Mouse (Mus musculus) embryonic facial prominence, embryonic 14.5 days (tissue): ENCODE measurements around the gene Hic1. TPM values are rescaled to one million over a fixed set of nuclear protein-coding genes. Genes with fewer than 3 reads are reported as not detected.

Experiments used
- ATAC-seq: fragments of 200-750 bp; cut with Nextera tagmentation; 2 replicates; pipeline ENCODE4 v1.8.0; 2017; ENCODE audit warnings: low read depth, moderate number of reproducible peaks, moderate TSS enrichment
- DNase-seq: peaks from one replicate; pipeline ENCODE4 v3.0.0-alpha.2; 2015; ENCODE audit warnings: low spot score
- H3K27ac ChIP-seq: fragments of 300-500 bp; sonication (generic); replicated peaks from 2 replicates; pipeline ENCODE4 v1.5.1; 2014; ENCODE audit warnings: low read depth, mild to moderate bottlenecking, low read length, moderate library complexity
- H3K27me3 ChIP-seq: fragments of 300-500 bp; sonication (generic); replicated peaks from 2 replicates; pipeline ENCODE4 v1.6.1; 2014; ENCODE audit warnings: low read length; ENCODE audit not compliant: control insufficient read depth, insufficient read depth
- H3K36me3 ChIP-seq: fragments of 300-500 bp; sonication (generic); 2 replicates; pipeline ENCODE4 v1.6.1; 2014; ENCODE audit warnings: low read length, mixed read lengths; ENCODE audit not compliant: control insufficient read depth, insufficient read depth
- H3K4me1 ChIP-seq: fragments of 300-500 bp; sonication (generic); 2 replicates; pipeline ENCODE4 v1.6.1; 2014; ENCODE audit warnings: antibody characterized with exemption, low read length; ENCODE audit not compliant: control insufficient read depth, insufficient read depth
- H3K4me2 ChIP-seq: fragments of 300-500 bp; sonication (generic); 2 replicates; pipeline ENCODE4 v1.6.1; 2014; ENCODE audit warnings: low read depth, mild to moderate bottlenecking, low read length, moderate library complexity, mixed read lengths
- H3K4me3 ChIP-seq: fragments of 300-500 bp; sonication (generic); 2 replicates; pipeline ENCODE4 v1.5.1; 2014; ENCODE audit warnings: low read depth, mild to moderate bottlenecking, low read length
- H3K9ac ChIP-seq: fragments of 300-500 bp; sonication (generic); 2 replicates; pipeline ENCODE4 v1.6.1; 2014; ENCODE audit warnings: low read depth, mild to moderate bottlenecking, low read length, moderate library complexity, mixed read lengths
- H3K9me3 ChIP-seq: fragments of 300-500 bp; sonication (generic); 2 replicates; pipeline ENCODE4 v1.6.1; 2016; ENCODE audit warnings: low read length; ENCODE audit not compliant: control insufficient read depth
- WGBS: fragments of 180-500 bp; shearing (Covaris S2); extraction: QIAGEN DNeasy Blood & Tissue Kit; methylation state at CpG from one replicate; pipeline ENCODE4 v1.1.7; 2014; 5-methylcytosine and 5-hydroxymethylcytosine counted together
- polyA plus RNA-seq: library from polyadenylated mRNA; unstranded; fragments of >200 nt; fragmentation: Nextera tagmentation; extraction: Ambion mirVana; gene quantifications from 2 replicates; pipeline ENCODE4 v1.2.1, GENCODE M21; 2014

The Hic1 gene
- polyA plus RNA-seq, 1 experiment from 2014 or later, result 13.1 TPM

DNA sequence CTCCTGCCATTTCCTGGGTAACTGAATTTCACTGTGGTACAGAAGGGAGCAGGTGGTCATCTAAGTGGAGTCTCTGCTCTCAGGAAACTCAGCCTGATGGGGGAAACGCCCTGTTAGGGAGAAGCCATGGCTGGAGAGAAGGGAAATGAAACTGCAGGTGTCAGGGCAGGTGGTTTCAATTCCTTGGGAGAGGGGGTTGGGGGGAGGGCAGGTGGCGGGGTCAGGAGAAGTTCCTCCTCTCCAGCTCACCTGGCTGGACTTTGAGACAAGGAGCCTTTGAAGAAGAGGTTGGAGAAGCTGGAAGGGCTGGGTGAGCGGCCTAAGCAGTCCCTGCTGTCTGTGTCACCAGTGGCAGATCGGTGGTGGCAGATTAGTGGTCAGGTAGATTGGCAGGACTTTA lies 37.0 kb upstream of the Hic1 start:
- ATAC-seq, result no peak
- peaks cover 11% of the 10 kb centered on the region for H3K4me1 ChIP-seq
- H3K36me3 ChIP-seq, result no peaks in the 10 kb centered on the region
- no peak for DNase-seq
- H3K9me3 ChIP-seq, result no peaks in the 10 kb centered on the region
- no peak overlapping the region for H3K27ac ChIP-seq
- H3K4me3 ChIP-seq, result no peak overlapping the region
- WGBS, result 66% methylated on average over 4 of the region's 4 CpGs
- H3K9ac ChIP-seq, result no peak overlapping the region
- H3K27me3 ChIP-seq, result no peaks in the 10 kb centered on the region
- H3K4me2 ChIP-seq, result no peak overlapping the region

DNA sequence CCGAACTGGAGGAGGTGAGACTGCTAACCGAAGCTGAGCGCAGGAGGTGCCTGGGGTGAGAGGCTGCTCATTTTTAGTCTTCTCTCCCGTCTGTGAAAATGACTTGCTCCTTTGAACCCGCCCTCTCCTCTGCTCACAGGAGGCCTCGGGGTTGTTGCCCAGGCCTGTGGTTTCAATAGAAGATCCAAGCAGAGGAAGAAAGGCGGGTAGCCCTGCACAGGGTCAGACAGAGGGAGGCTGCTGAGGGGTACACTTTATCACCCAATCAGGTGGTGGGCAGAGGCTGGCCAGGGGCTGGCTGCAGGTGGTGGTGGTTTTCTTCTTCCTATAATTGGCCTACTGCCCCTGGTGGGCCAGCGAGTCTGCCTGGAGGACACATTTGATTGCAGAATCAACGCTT lies 35.2 kb upstream of the Hic1 start:
- no peak overlapping the region for H3K9ac ChIP-seq
- no peak overlapping the region for H3K4me3 ChIP-seq
- H3K4me2 ChIP-seq, result no peak overlapping the region
- H3K36me3 ChIP-seq, result no peaks in the 10 kb centered on the region
- DNase-seq (no peak), ATAC-seq (no peak)
- WGBS, result 47% methylated on average over 9 of the region's 9 CpGs
- H3K9me3 ChIP-seq, result no peaks in the 10 kb centered on the region
- H3K4me1 ChIP-seq, result peaks cover 6% of the 10 kb centered on the region
- no peaks in the 10 kb centered on the region for H3K27me3 ChIP-seq
- H3K27ac ChIP-seq, result no peak overlapping the region

DNA sequence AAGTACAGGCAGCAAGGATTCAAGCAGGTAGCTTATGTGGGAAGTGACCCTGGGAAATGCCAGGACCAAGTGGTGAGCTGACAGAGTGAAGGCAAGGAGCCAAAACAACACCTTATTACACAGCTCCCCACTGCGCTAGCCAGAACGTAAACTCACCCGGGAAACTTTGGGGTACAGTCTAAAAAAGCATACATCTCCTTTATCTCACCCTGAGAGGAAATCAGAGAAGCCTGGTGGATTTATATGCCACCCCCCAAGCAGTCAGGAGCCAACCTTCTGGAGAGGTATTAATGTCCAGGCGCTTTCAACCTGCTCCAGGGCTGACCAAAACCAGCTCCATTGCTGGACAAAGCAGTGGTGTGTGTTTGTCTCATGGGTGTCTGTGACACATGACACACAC lies 34.6 kb upstream of the Hic1 start:
- H3K27ac ChIP-seq, result no peak overlapping the region
- H3K4me1 ChIP-seq, result peaks cover 6% of the 10 kb centered on the region
- 72% methylated on average over 4 of the region's 4 CpGs for WGBS
- no peak overlapping the region for H3K4me2 ChIP-seq
- H3K27me3 ChIP-seq, result peaks cover 2% of the 10 kb centered on the region; the same call in 1 of the 2 replicates
- no peak overlapping the region for H3K4me3 ChIP-seq
- no peaks in the 10 kb centered on the region for H3K36me3 ChIP-seq
- H3K9me3 ChIP-seq, result no peaks in the 10 kb centered on the region
- no peak overlapping the region for H3K9ac ChIP-seq
- no peak for DNase-seq
- no peak for ATAC-seq

DNA sequence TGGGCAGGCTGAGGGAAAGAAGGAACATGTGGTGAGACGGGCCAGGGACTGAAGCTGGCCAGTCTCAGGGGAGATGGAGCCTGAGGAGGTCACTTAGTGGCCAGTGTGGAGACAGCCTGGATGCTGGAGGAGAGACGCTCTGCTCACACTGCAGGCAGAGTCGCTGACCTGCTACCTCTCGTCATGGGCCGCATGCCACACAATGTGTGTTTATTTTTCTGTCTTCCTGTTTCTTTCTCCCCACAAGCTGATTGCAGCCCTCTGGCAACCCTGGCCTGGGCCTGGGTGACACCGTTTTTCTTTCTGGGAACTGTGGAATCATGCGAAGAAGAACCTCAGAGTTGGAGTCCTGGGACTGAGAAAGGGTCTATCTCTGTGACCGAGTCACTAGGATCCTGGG lies 32.4 kb upstream of the Hic1 start:
- 52% methylated on average over 8 of the region's 8 CpGs for WGBS
- H3K9ac ChIP-seq, result no peak overlapping the region
- no peaks in the 10 kb centered on the region for H3K9me3 ChIP-seq
- DNase-seq, result no peak
- peaks cover 6% of the 10 kb centered on the region for H3K4me1 ChIP-seq
- no peak for ATAC-seq
- no peak overlapping the region for H3K27ac ChIP-seq
- H3K36me3 ChIP-seq, result no peaks in the 10 kb centered on the region
- H3K27me3 ChIP-seq, result peaks cover 16% of the 10 kb centered on the region
- no peak overlapping the region for H3K4me3 ChIP-seq
- H3K4me2 ChIP-seq, result no peak overlapping the region

DNA sequence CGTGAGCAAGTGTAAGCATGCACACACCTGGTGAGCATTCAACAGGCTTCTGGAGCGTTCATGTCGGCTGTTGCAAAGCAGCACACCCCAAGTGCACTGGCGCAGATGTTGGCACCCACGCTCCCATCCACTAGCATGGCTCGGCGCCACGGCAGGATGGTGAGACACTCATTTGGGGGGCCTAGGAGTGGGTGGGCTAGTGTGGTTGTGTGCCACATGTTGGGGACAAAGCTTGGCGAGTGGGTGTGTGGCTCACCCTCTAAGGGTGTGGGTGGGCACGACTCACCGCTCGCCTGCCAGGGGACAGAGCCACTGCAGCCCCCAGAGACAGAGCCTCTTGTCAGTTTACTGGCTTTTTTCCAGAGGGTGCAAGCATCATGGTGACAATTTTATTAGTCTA lies 31.6 kb upstream of the Hic1 start:
- no peak overlapping the region for H3K4me2 ChIP-seq
- WGBS, result 84% methylated on average over 12 of the region's 12 CpGs
- no peaks in the 10 kb centered on the region for H3K9me3 ChIP-seq
- H3K4me3 ChIP-seq, result no peak overlapping the region
- H3K36me3 ChIP-seq, result no peaks in the 10 kb centered on the region
- H3K27me3 ChIP-seq, result peaks cover 24% of the 10 kb centered on the region
- H3K9ac ChIP-seq, result no peak overlapping the region
- DNase-seq (no peak), ATAC-seq (no peak)
- no peak overlapping the region for H3K27ac ChIP-seq
- peaks cover 6% of the 10 kb centered on the region for H3K4me1 ChIP-seq

DNA sequence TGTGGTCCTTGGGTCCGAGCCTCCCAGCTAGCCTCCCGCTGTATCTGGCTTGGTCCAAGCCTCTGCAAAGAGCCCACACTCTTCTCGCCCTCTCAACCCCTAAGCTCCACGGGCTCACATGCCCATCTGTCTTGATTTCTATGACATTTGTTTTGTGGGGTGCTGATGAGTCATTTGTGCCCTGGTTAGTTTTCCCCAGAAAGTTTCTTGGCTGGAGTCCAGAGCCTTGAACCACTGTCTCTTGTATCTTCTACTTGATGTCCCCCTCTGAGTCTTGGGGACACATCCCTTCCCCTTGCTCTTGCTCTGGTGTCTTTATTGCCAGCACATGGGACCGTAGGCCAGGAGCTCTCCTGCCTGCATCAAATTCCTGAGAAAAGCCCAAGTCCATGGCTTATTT lies 30.6 kb upstream of the Hic1 start:
- H3K9me3 ChIP-seq, result no peaks in the 10 kb centered on the region
- no peak overlapping the region for H3K9ac ChIP-seq
- no peaks in the 10 kb centered on the region for H3K36me3 ChIP-seq
- H3K27ac ChIP-seq, result no peak overlapping the region
- H3K4me3 ChIP-seq, result no peak overlapping the region
- H3K27me3 ChIP-seq, result peaks cover 33% of the 10 kb centered on the region
- no peak overlapping the region for H3K4me2 ChIP-seq
- ATAC-seq (no peak), DNase-seq (no peak)
- 75% methylated on average over 5 of the region's 5 CpGs for WGBS
- H3K4me1 ChIP-seq, result peaks cover 9% of the 10 kb centered on the region

DNA sequence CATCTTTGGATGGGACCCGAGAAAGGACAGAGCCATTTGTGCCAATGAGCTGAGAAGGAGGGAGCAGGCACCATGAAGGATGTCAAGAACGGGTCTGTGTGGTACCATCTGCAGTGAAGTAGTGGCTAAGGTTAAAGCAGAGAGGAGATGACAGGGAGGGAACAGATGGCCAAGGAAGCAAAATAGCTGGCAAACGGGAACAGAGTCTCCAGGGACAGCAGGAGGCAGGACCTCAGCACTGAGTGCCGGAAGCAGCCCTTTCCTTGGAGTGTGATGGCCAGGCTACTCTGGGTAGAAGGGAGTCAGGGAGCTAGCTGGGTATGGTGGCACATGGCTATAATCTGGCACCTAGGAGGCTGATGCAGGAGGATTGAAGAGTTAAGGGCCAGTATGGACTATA lies 29.5 kb upstream of the Hic1 start:
- Histone ChIP-seq H3K9ac (no peak overlapping the region), H3K4me1 (peaks cover 14% of the 10 kb centered on the region; the same call in 1 of the 2 replicates), H3K4me3 (no peak overlapping the region), H3K27me3 (peaks cover 45% of the 10 kb centered on the region), H3K4me2 (no peak overlapping the region), H3K36me3 (no peaks in the 10 kb centered on the region), H3K27ac (no peak overlapping the region), H3K9me3 (no peaks in the 10 kb centered on the region)
- ATAC-seq (no peak), DNase-seq (no peak)
- WGBS, result 73% methylated on average over 4 of the region's 4 CpGs

DNA sequence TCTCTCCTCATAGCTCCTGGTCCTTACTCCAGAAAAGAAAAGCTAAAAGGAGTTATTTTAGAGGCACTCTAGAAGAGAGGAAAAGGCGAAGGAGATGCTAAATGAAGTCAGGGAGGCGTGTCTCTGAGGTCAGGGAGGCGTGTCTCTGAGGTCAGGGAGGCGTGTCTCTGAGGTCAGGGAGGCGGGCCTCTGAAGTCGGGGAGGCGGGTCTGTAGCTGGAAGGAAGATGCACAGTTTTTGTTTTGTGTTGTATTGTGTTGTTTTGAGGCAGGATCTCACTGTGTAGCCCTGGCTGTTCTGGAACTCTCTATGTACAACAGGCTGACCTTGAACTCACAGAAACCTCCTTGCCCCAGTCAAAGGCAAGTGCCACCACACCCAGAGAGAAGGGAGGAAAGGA lies 28.6 kb upstream of the Hic1 start:
- Histone ChIP-seq H3K9me3 (no peaks in the 10 kb centered on the region), H3K4me2 (no peak overlapping the region), H3K36me3 (no peaks in the 10 kb centered on the region), H3K9ac (no peak overlapping the region), H3K4me3 (no peak overlapping the region), H3K27ac (no peak overlapping the region), H3K4me1 (peaks cover 14% of the 10 kb centered on the region; the same call in 1 of the 2 replicates), H3K27me3 (peaks cover 53% of the 10 kb centered on the region)
- no peak for DNase-seq
- WGBS, result 38% methylated on average over 7 of the region's 7 CpGs
- ATAC-seq, result no peak

DNA sequence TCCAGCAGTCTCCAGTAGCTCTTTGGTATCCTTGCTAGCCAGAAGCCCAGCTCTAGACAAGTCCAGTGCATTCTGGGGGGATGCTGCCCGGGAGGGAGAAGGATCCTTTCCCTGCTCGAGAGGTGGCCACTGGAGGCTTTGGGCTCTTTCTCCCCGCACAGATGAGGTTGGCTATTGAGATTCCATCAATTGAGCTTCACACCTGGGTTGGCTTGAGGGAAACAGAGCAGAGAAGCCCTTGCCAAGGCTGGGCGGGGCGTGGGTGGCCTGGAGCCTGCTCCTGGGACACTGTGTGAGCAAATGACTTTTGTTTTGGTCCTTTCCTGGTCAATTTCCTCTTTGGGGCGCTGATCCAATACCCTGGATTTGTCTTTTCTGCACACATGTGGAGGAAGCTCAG lies 26.8 kb upstream of the Hic1 start:
- H3K4me2 ChIP-seq, result no peak overlapping the region
- DNase-seq (no peak), ATAC-seq (no peak)
- H3K4me1 ChIP-seq, result peaks cover 14% of the 10 kb centered on the region
- H3K9me3 ChIP-seq, result no peaks in the 10 kb centered on the region
- H3K4me3 ChIP-seq, result no peak overlapping the region
- H3K36me3 ChIP-seq, result no peaks in the 10 kb centered on the region
- H3K27me3 ChIP-seq, result peaks cover 59% of the 10 kb centered on the region
- 51% methylated on average over 6 of the region's 6 CpGs for WGBS
- no peak overlapping the region for H3K9ac ChIP-seq
- no peak overlapping the region for H3K27ac ChIP-seq
